In genomic region chr2:132507091-132507490, GRCm38 (mm10) we compare ENCODE assay signal across 19 mouse cellular contexts.
A peak's percentile ranks its signal among the peaks of the same experiment; 100 is the strongest.
DNase-seq lines count a peak whose midpoint lies in the region; ATAC-seq and TF ChIP-seq lines count a peak whose summit lies in the region.
"Had no signal": no experiment of that assay in that cellular context is flagged by ENCODE, and none has a peak within 500 bp of the region (broad histone marks: within the 10 kb centered on the region; RNA-seq: fewer than 3 reads in every experiment).

No protein-coding gene starts in this region.

- peak; percentile 2; the same call in 1 of the 2 replicates for ATAC-seq in frontal cortex, adult (ENCODE audit: low TSS enrichment)
- no peak for ATAC-seq in embryonic facial prominence, embryonic 12.5 days (ENCODE audit: insufficient number of reproducible peaks, insufficient read depth, low FRiP score, low TSS enrichment)
- ATAC-seq in megakaryocyte-erythroid progenitor cell, adult 5-6 weeks (replicated peaks; ENCODE audit: low FRiP score, low TSS enrichment, poor library complexity, severe bottlenecking) = no peak
- ATAC-seq: hindbrain, embryonic 16.5 days; midbrain, embryonic 16.5 days had no signal

- WGBS in embryonic facial prominence, embryonic 12.5 days = 17% methylated on average over 14 of the region's 14 CpGs

- H3K4me3 ChIP-seq in layer of hippocampus, adult 2 months = no peak overlapping the region
- H3K4me3 ChIP-seq in embryonic facial prominence, embryonic 12.5 days = no peak overlapping the region
- H3K4me3 ChIP-seq: left cerebral cortex, adult 2 months had no signal

- no peak overlapping the region for H3K9ac ChIP-seq in embryonic facial prominence, embryonic 12.5 days
- H3K9ac ChIP-seq: liver, embryonic 14.5 days had no signal

- H3K27ac ChIP-seq in layer of hippocampus, adult 2 months = peak overlapping the region; percentile 66
- H3K27ac ChIP-seq in embryonic facial prominence, embryonic 12.5 days = no peak overlapping the region
- H3K27ac ChIP-seq: liver, embryonic 14.5 days had no signal

- H3K4me2 ChIP-seq in embryonic facial prominence, embryonic 12.5 days (replicated peaks) = peak overlapping the region; percentile 2; the same call in 1 of the 2 replicates

- no peaks in the 10 kb centered on the region for H3K9me3 ChIP-seq in embryonic facial prominence, embryonic 12.5 days

- no peak for TF ChIP-seq CTCF in layer of hippocampus, adult 2 months (conservative IDR thresholded peaks at IDR 0.05)

- no peak for DNase-seq in frontal cortex, postnatal 36 days (ENCODE audit: low spot score in 2 of 2)
- DNase-seq in layer of hippocampus, adult 2 months (ENCODE audit: low spot score in 2 of 2) = no peak
- DNase-seq in layer of hippocampus, postnatal 25 days (ENCODE audit: extremely low spot score in 1 of 2, low spot score in 1 of 2) = no peak
- peak; percentile 51 for DNase-seq in ES-CJ7 (ENCODE audit: low read depth, low spot score)
- DNase-seq in ovary, postnatal 36 days (ENCODE audit: low spot score) = no peak
- DNase-seq: adrenal gland, postnatal 36 days; cerebellum, adult 9-11 months; gastrocnemius, postnatal 14 days; heart, postnatal 10 days; kidney, adult 11 months; kidney, postnatal 10 days had no signal

- H3K4me1 ChIP-seq in embryonic facial prominence, embryonic 12.5 days = no peaks in the 10 kb centered on the region; the same call in 1 of the 2 replicates

- no peaks in the 10 kb centered on the region for H3K36me3 ChIP-seq in embryonic facial prominence, embryonic 12.5 days

- H3K27me3 ChIP-seq in embryonic facial prominence, embryonic 12.5 days = no peaks in the 10 kb centered on the region
- H3K27me3 ChIP-seq: CH12.LX had no signal
